Mouse (Mus musculus) intestine, postnatal 0 days (tissue): ENCODE results near the gene Plekhg5. TPM values are rescaled to one million over a fixed set of nuclear protein-coding genes. Genes with fewer than 3 reads are reported as not detected.

Source experiments
- ATAC-seq: fragments of 200-750 bp; cut with Nextera tagmentation; 2 replicates; pipeline ENCODE4 v1.8.0; 2017; ENCODE audit warnings: mild to moderate bottlenecking, moderate TSS enrichment, moderate library complexity
- H3K27ac ChIP-seq: fragments of 300-500 bp; sonication (generic); 2 replicates; pipeline ENCODE4 v1.5.1; 2014; ENCODE audit warnings: mild to moderate bottlenecking, low read depth, low read length, moderate library complexity
- H3K27me3 ChIP-seq: fragments of 300-500 bp; sonication (generic); replicated peaks from 2 replicates; pipeline ENCODE4 v1.6.1; 2014; ENCODE audit warnings: low read length, mixed read lengths; ENCODE audit not compliant: control insufficient read depth, insufficient read depth
- H3K36me3 ChIP-seq: fragments of 300-500 bp; sonication (generic); 2 replicates; pipeline ENCODE4 v1.6.1; 2014; ENCODE audit warnings: mild to moderate bottlenecking, moderate library complexity; ENCODE audit not compliant: control insufficient read depth, insufficient read depth
- H3K4me1 ChIP-seq: fragments of 300-500 bp; sonication (generic); replicated peaks from 2 replicates; pipeline ENCODE4 v1.6.1; 2014; ENCODE audit warnings: antibody characterized with exemption, low read length, mixed read lengths; ENCODE audit not compliant: control insufficient read depth, insufficient read depth
- H3K4me2 ChIP-seq: fragments of 300-500 bp; sonication (generic); replicated peaks from 2 replicates; pipeline ENCODE4 v1.6.1; 2014; ENCODE audit warnings: low read depth, mild to moderate bottlenecking, moderate library complexity
- H3K4me3 ChIP-seq: fragments of 300-500 bp; sonication (generic); 2 replicates; pipeline ENCODE4 v1.5.1; 2014; ENCODE audit warnings: low read depth, low read length
- H3K9ac ChIP-seq: fragments of 300-500 bp; sonication (generic); 2 replicates; pipeline ENCODE4 v1.6.1; 2014; ENCODE audit warnings: mild to moderate bottlenecking, low read depth, low read length
- H3K9me3 ChIP-seq: fragments of 300-500 bp; sonication (generic); 2 replicates; pipeline ENCODE4 v1.6.1; 2016; ENCODE audit warnings: mixed run types; ENCODE audit not compliant: control insufficient read depth
- CTCF ChIP-seq: sonication (generic); IDR thresholded peaks from 2 replicates; pipeline ENCODE4 v1.5.1; 2016; ENCODE audit warnings: low read depth, mild to moderate bottlenecking, control low read depth, antibody characterized with exemption, moderate library complexity
- WGBS: fragments of 180-500 bp; shearing (Covaris S2); extraction: QIAGEN DNeasy Blood & Tissue Kit; methylation state at CpG from one replicate; pipeline ENCODE4 v1.1.7; 2014; 5-methylcytosine and 5-hydroxymethylcytosine counted together
- polyA plus RNA-seq: library from polyadenylated mRNA; unstranded; fragments of >200 nt; fragmentation: Nextera tagmentation; extraction: Ambion mirVana; gene quantifications from 2 replicates; pipeline ENCODE4 v1.2.1, GENCODE M21; 2015

The Plekhg5 gene
- polyA plus RNA-seq, 1 experiment from 2014 or later = 14.0 TPM

DNA sequence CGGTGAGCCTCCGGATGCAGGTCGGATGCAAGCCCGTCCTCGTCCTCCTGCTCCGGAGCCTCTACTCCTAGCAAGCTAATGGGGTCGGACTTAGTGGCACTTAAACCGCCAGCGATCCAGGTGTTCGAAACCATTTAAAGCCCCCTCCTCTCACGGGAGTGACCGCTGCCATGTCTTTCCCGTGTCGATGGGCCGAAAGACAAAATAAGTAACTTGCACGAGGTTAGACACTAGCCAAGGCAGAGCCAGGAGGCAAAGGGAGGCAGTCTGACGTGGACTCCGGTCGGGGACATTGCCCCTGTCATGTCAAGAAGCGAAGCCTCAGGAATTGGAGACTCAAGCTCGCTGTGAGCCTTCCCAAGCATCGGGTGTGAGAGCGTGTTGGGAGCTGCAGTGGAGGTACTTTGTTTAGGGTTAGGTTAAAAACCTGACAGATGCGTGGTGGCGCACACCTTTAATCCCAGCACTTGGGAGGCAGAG lies 32.4 kb upstream of the Plekhg5 start:
- TF ChIP-seq CTCF = no peak
- Histone ChIP-seq H3K4me1 (0 out of 2 replicates have a peak, but pooled peaks cover 5% of the 10 kb centered on the region), H3K27ac (peak overlapping the region; percentile 11; the same call in 1 of the 2 replicates), H3K27me3 (no peaks in the 10 kb centered on the region), H3K4me3 (peak overlapping the region; percentile 77), H3K9ac (peak overlapping the region; percentile 93), H3K9me3 (no peaks in the 10 kb centered on the region), H3K4me2 (peak overlapping the region; percentile 92), H3K36me3 (peaks cover 39% of the 10 kb centered on the region)
- ATAC-seq = peak; percentile 32; the same call in 1 of the 2 replicates
- 2% methylated on average over 25 of the region's 25 CpGs for WGBS

DNA sequence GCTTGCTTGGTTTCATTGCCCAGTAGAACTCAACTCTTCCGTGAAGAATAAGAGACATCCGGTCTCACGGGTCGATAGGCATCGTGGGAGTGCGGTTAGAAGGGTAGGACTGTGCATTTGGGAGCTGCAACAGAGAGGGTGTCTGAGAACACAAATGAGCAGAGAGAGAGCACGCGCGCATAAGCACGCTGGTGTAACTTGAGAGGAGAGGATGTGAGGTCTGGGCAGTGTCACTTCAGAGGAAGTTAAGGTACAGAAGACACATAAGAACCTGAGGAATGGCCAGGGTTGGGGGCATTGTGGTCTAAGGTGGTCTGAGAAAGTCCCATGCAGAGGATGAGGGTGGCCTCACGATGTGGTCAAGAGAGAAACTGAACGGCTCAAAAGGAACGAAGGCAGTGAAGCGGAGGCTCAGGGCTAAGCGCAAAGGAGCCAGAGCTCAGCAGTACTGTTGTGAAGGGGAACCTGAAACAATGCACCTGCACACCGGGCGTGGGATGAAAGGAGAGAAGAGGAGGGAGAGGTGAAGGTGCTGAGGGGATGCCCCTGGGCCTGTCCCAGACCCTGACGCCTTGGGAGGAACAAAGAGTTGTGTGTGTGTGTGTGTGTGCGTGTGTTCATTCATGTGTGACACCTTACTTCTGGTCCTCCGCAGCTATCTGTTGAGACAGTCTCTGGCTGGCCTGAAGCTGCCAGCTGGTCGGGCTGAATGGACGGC lies 30.2 kb upstream of the Plekhg5 start:
- Histone ChIP-seq H3K27me3 (no peaks in the 10 kb centered on the region), H3K9me3 (no peaks in the 10 kb centered on the region), H3K4me2 (no peak overlapping the region), H3K36me3 (peaks cover 60% of the 10 kb centered on the region), H3K4me1 (0 out of 2 replicates have a peak, but pooled peaks cover 5% of the 10 kb centered on the region), H3K27ac (no peak overlapping the region), H3K9ac (no peak overlapping the region), H3K4me3 (no peak overlapping the region)
- TF ChIP-seq CTCF = no peak
- no peak for ATAC-seq
- WGBS = 95% methylated on average over 22 of the region's 22 CpGs

DNA sequence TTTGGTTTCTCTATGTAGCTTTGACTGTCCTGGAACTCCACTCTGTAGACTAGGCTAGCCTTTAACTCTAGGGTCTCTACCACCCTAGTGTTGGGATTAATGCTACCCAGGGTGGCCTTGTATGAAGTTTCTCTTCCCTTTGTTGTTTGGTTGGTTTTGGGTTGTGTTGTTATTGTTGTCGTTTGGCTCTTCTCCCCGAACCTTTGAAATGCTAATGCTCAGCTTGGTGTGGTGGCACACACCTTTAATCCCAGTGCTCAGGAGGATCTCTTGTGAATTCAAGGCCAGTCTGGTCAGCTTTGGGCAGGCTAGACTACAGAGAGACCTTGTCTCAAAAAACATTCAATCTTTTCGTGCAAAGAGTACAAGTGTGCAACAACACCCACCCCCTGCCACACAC lies 29.1 kb upstream of the Plekhg5 start:
- Histone ChIP-seq H3K36me3 (peaks cover 71% of the 10 kb centered on the region), H3K27me3 (no peaks in the 10 kb centered on the region), H3K4me1 (0 out of 2 replicates have a peak, but pooled peaks cover 5% of the 10 kb centered on the region), H3K9me3 (no peaks in the 10 kb centered on the region), H3K4me3 (no peak overlapping the region), H3K27ac (no peak overlapping the region), H3K9ac (no peak overlapping the region), H3K4me2 (no peak overlapping the region)
- TF ChIP-seq CTCF = no peak
- 84% methylated on average over 3 of the region's 3 CpGs for WGBS
- ATAC-seq = no peak

DNA sequence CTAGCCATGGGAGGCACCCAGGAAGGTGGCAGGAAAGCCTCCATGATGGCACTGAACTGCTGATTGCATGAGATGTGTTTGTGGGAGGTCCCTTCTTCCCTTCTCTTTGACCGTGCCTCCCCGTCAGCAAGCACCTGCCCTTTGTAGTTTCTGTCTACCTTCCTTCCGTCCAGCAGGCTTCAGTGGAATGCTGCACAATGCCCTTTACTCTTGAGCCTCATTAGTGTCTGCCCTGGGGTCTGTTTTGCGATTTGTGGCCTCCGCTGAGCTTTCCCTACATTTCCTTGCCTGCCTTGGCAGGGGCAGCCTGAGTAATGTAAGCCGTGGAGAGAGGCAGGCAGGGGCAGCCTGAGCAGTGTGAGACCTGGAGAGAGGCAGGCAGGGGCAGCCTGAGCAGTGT lies 27.7 kb upstream of the Plekhg5 start:
- no peak for ATAC-seq
- Histone ChIP-seq H3K4me1 (0 out of 2 replicates have a peak, but pooled peaks cover 5% of the 10 kb centered on the region), H3K36me3 (peaks cover 73% of the 10 kb centered on the region), H3K9ac (no peak overlapping the region), H3K27ac (no peak overlapping the region), H3K27me3 (no peaks in the 10 kb centered on the region), H3K4me3 (no peak overlapping the region), H3K9me3 (no peaks in the 10 kb centered on the region), H3K4me2 (no peak overlapping the region)
- TF ChIP-seq CTCF = no peak
- WGBS = 87% methylated on average over 6 of the region's 6 CpGs

DNA sequence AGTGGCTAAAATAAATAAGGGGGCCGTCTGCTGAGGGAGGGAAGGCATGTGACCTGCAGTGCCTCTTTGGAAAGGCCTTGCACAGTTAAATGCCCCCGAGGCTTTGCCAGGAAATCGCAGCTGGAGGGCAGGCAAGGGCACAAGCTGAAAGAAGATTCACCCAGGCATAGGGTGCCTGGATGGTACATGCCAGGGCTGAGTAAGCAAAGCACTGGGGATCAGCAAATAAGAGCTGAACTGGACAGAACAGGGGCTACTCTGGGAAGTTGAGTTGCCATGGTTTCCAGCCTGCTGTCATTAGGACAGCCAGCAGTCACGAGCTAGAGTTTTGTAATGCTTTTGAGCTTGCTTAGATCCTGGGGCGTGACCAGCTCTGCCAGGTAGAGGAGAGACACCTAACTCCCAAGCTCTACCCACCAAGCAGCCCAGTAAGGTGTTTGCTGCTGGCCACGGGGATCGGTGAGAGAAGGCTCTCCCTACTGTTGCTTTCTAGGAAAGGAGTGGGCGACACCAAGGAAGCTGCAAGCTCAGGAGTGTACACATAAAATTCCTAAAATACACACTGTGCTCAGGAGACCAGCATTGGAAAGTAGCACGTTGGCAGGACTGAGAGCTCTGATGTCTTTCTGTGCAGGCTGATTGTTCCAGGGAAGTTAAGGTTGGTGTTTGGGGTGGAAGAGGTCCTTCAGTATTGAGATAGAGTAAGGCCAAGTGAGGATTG lies 9.7 kb upstream of the Plekhg5 start:
- no peak for TF ChIP-seq CTCF
- Histone ChIP-seq H3K27ac (no peak overlapping the region), H3K4me3 (no peak overlapping the region), H3K9ac (no peak overlapping the region), H3K9me3 (no peaks in the 10 kb centered on the region), H3K36me3 (peaks cover 22% of the 10 kb centered on the region), H3K27me3 (no peaks in the 10 kb centered on the region), H3K4me1 (no peaks in the 10 kb centered on the region), H3K4me2 (no peak overlapping the region)
- no peak for ATAC-seq
- 56% methylated on average over 9 of the region's 9 CpGs for WGBS

DNA sequence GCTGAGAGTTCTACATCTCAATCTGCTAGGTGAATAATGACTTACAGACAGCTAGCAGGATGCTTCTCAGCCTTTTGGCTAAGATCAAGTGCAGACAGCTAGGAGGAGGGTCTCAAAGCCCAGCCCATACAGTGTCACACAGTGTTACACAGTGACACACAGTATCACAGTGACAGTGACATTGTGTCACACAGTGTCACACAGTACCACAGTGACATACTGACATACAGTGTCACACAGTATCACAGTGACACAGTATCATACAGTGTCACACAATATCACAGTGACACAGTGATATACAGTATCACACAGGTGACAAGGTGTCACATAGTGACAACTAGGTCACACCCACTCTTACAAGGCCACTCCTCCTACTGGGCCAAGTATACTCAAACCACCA lies 5.0 kb upstream of the Plekhg5 start:
- Histone ChIP-seq H3K9me3 (no peaks in the 10 kb centered on the region), H3K4me1 (no peaks in the 10 kb centered on the region), H3K4me3 (no peak overlapping the region), H3K27ac (no peak overlapping the region), H3K9ac (no peak overlapping the region), H3K27me3 (no peaks in the 10 kb centered on the region), H3K4me2 (no peak overlapping the region), H3K36me3 (no peaks in the 10 kb centered on the region)
- no peak for TF ChIP-seq CTCF
- ATAC-seq = no peak
